ENCODE assay signal across 22 mouse cellular contexts in the genomic region with DNA sequence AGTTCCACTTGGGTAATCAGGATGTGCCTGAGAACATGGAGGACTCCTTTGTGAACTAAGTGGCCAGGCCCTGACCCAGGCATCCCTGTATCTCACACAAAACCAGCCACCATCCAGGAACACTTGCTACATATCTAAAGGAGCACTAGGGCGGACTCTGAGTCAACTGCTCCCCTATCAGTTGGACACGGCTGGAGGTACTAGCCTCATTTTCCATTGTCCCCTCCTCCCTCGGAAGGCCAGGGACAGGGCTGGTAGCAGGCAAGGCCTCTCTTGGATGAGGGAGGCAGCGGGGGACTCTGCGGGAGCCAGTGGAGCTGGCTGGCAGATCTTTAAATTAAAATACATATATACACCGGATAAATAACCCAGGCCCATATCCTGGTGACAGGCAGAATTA. TPM values are rescaled to one million over a fixed set of nuclear protein-coding genes. Genes with fewer than 3 reads are reported as not detected.
DNase-seq lines count a peak whose midpoint lies in the region; ATAC-seq lines count a peak whose summit lies in the region.
"Had no signal": no experiment of that assay in that cellular context is flagged by ENCODE, and none has a peak within 500 bp of the region (broad histone marks: within the 10 kb centered on the region; RNA-seq: fewer than 3 reads in every experiment).

No protein-coding gene starts in this region.

- H3K4me1 ChIP-seq in forebrain, embryonic 10.5 days = peaks cover 78% of the 10 kb centered on the region
- H3K4me1 ChIP-seq in forebrain, embryonic 16.5 days (replicated peaks; ENCODE audit: control insufficient read depth, insufficient read depth, low read length) = peaks cover 20% of the 10 kb centered on the region
- H3K4me1 ChIP-seq in hindbrain, embryonic 12.5 days = peaks cover 43% of the 10 kb centered on the region
- H3K4me1 ChIP-seq in hindbrain, embryonic 16.5 days (ENCODE audit: control insufficient read depth, insufficient read depth, low read depth, low read length) = peaks cover 11% of the 10 kb centered on the region
- peaks cover 26% of the 10 kb centered on the region for H3K4me1 ChIP-seq in neural tube, embryonic 12.5 days
- H3K4me1 ChIP-seq in neural tube, embryonic 15.5 days = peaks cover 15% of the 10 kb centered on the region
- peaks cover 13% of the 10 kb centered on the region for H3K4me1 ChIP-seq in intestine, embryonic 15.5 days (replicated peaks)

- no peak for DNase-seq in forebrain, embryonic 10.5 days (ENCODE audit: extremely low spot score, low spot score)
- DNase-seq: adrenal gland, postnatal 10 days; cerebellum, adult 9-10 months; gastrocnemius, postnatal 36 days; heart, postnatal 10 days; kidney, adult 11 months; lung, embryonic 14.5 days; lung, postnatal 36 days; thymus, postnatal 25 days had no signal

- H3K9me3 ChIP-seq in forebrain, embryonic 10.5 days = no peaks in the 10 kb centered on the region
- no peaks in the 10 kb centered on the region for H3K9me3 ChIP-seq in forebrain, embryonic 16.5 days (ENCODE audit: control insufficient read depth, low read length)
- H3K9me3 ChIP-seq in hindbrain, embryonic 12.5 days (replicated peaks) = no peaks in the 10 kb centered on the region
- H3K9me3 ChIP-seq in hindbrain, embryonic 16.5 days (ENCODE audit: control insufficient read depth, low read length) = no peaks in the 10 kb centered on the region
- H3K9me3 ChIP-seq in neural tube, embryonic 12.5 days = no peaks in the 10 kb centered on the region
- H3K9me3 ChIP-seq in neural tube, embryonic 15.5 days (replicated peaks) = no peaks in the 10 kb centered on the region
- no peaks in the 10 kb centered on the region for H3K9me3 ChIP-seq in intestine, embryonic 15.5 days
- H3K9me3 ChIP-seq: embryonic facial prominence, embryonic 15.5 days; G1E; heart, embryonic 10.5 days; limb, embryonic 13.5 days had no signal

- H3K36me3 ChIP-seq in forebrain, embryonic 10.5 days (replicated peaks) = peaks cover 3% of the 10 kb centered on the region
- peaks cover under 1% of the 10 kb centered on the region; the same call in 1 of the 2 replicates for H3K36me3 ChIP-seq in forebrain, embryonic 16.5 days (ENCODE audit: control insufficient read depth, insufficient read depth)
- peaks cover 3% of the 10 kb centered on the region for H3K36me3 ChIP-seq in hindbrain, embryonic 12.5 days
- H3K36me3 ChIP-seq in hindbrain, embryonic 16.5 days (ENCODE audit: control insufficient read depth, insufficient read depth, low read length) = no peaks in the 10 kb centered on the region; the same call in 1 of the 2 replicates
- H3K36me3 ChIP-seq in neural tube, embryonic 12.5 days = peaks cover 3% of the 10 kb centered on the region
- peaks cover 3% of the 10 kb centered on the region; the same call in 1 of the 2 replicates for H3K36me3 ChIP-seq in neural tube, embryonic 15.5 days
- no peaks in the 10 kb centered on the region for H3K36me3 ChIP-seq in intestine, embryonic 15.5 days
- H3K36me3 ChIP-seq: G1E had no signal

- H3K27me3 ChIP-seq in forebrain, embryonic 10.5 days (ENCODE audit: poor library complexity, severe bottlenecking) = peaks cover 88% of the 10 kb centered on the region
- H3K27me3 ChIP-seq in forebrain, embryonic 16.5 days (replicated peaks; ENCODE audit: control insufficient read depth, insufficient read depth, low read length) = no peaks in the 10 kb centered on the region
- peaks cover 11% of the 10 kb centered on the region; the same call in 1 of the 2 replicates for H3K27me3 ChIP-seq in hindbrain, embryonic 12.5 days
- no peaks in the 10 kb centered on the region for H3K27me3 ChIP-seq in hindbrain, embryonic 16.5 days (replicated peaks; ENCODE audit: control insufficient read depth, insufficient read depth, low read length)
- H3K27me3 ChIP-seq in neural tube, embryonic 12.5 days (replicated peaks) = peaks cover 7% of the 10 kb centered on the region; the same call in 1 of the 2 replicates
- H3K27me3 ChIP-seq in neural tube, embryonic 15.5 days (replicated peaks) = 0 out of 2 replicates have a peak, but pooled peaks cover 3% of the 10 kb centered on the region
- H3K27me3 ChIP-seq in intestine, embryonic 15.5 days (replicated peaks) = peaks cover 30% of the 10 kb centered on the region

- no peak for ATAC-seq in forebrain, embryonic 16.5 days
- no peak for ATAC-seq in hindbrain, embryonic 12.5 days (ENCODE audit: low FRiP score)
- ATAC-seq in hindbrain, embryonic 16.5 days = no peak
- no peak for ATAC-seq in neural tube, embryonic 12.5 days (ENCODE audit: low FRiP score, low read depth)
- no peak for ATAC-seq in neural tube, embryonic 15.5 days (ENCODE audit: low FRiP score)
- no peak for ATAC-seq in intestine, embryonic 15.5 days
- ATAC-seq: activated CD4-positive, CD25-positive, alpha-beta regulatory T cell, adult 4 months; hindbrain, postnatal 0 days had no signal

- peak overlapping the region; percentile 86 for H3K27ac ChIP-seq in forebrain, embryonic 10.5 days
- no peak overlapping the region for H3K27ac ChIP-seq in forebrain, embryonic 16.5 days (ENCODE audit: low read length)
- H3K27ac ChIP-seq in hindbrain, embryonic 12.5 days = peak overlapping the region; percentile 48; the same call in 1 of the 2 replicates
- H3K27ac ChIP-seq in hindbrain, embryonic 16.5 days (ENCODE audit: low read depth, low read length) = no peak overlapping the region
- no peak overlapping the region for H3K27ac ChIP-seq in neural tube, embryonic 12.5 days
- no peak overlapping the region for H3K27ac ChIP-seq in neural tube, embryonic 15.5 days (replicated peaks)
- no peak overlapping the region for H3K27ac ChIP-seq in intestine, embryonic 15.5 days
- H3K27ac ChIP-seq: embryonic facial prominence, embryonic 15.5 days; heart, embryonic 10.5 days; hindbrain, postnatal 0 days; kidney, postnatal 0 days; limb, embryonic 13.5 days had no signal

- no peak overlapping the region for H3K4me2 ChIP-seq in forebrain, embryonic 16.5 days (ENCODE audit: low read length)
- H3K4me2 ChIP-seq in hindbrain, embryonic 12.5 days (replicated peaks) = no peak overlapping the region
- H3K4me2 ChIP-seq in hindbrain, embryonic 16.5 days (ENCODE audit: low read length) = no peak overlapping the region
- H3K4me2 ChIP-seq in neural tube, embryonic 12.5 days (replicated peaks) = no peak overlapping the region
- H3K4me2 ChIP-seq in neural tube, embryonic 15.5 days = no peak overlapping the region
- H3K4me2 ChIP-seq in intestine, embryonic 15.5 days (replicated peaks) = no peak overlapping the region
- H3K4me2 ChIP-seq: embryonic facial prominence, embryonic 15.5 days; limb, embryonic 13.5 days; lung, embryonic 14.5 days had no signal

- WGBS in forebrain, embryonic 10.5 days = 67% methylated on average over 6 of the region's 6 CpGs
- WGBS in forebrain, embryonic 16.5 days = 64% methylated on average over 6 of the region's 6 CpGs
- WGBS in hindbrain, embryonic 12.5 days = 75% methylated on average over 6 of the region's 6 CpGs
- 74% methylated on average over 6 of the region's 6 CpGs for WGBS in hindbrain, embryonic 16.5 days
- WGBS in neural tube, embryonic 12.5 days = 79% methylated on average over 6 of the region's 6 CpGs
- 74% methylated on average over 6 of the region's 6 CpGs for WGBS in neural tube, embryonic 15.5 days
- WGBS in intestine, embryonic 15.5 days = 76% methylated on average over 6 of the region's 6 CpGs

- peak overlapping the region; percentile 24; the same call in 1 of the 2 replicates for H3K4me3 ChIP-seq in forebrain, embryonic 10.5 days
- H3K4me3 ChIP-seq in forebrain, embryonic 16.5 days (replicated peaks; ENCODE audit: low read length) = no peak overlapping the region
- no peak overlapping the region for H3K4me3 ChIP-seq in hindbrain, embryonic 12.5 days
- H3K4me3 ChIP-seq in hindbrain, embryonic 16.5 days (ENCODE audit: low read length) = no peak overlapping the region
- H3K4me3 ChIP-seq in neural tube, embryonic 12.5 days = no peak overlapping the region
- H3K4me3 ChIP-seq in neural tube, embryonic 15.5 days (replicated peaks) = no peak overlapping the region
- H3K4me3 ChIP-seq in intestine, embryonic 15.5 days (replicated peaks) = no peak overlapping the region
- H3K4me3 ChIP-seq: embryonic facial prominence, embryonic 15.5 days; heart, embryonic 10.5 days; limb, embryonic 13.5 days had no signal

- no peak overlapping the region for H3K9ac ChIP-seq in forebrain, embryonic 16.5 days (replicated peaks; ENCODE audit: low read depth, low read length)
- peak overlapping the region; percentile 14; the same call in 1 of the 2 replicates for H3K9ac ChIP-seq in hindbrain, embryonic 12.5 days
- no peak overlapping the region for H3K9ac ChIP-seq in hindbrain, embryonic 16.5 days (ENCODE audit: low read depth, low read length)
- H3K9ac ChIP-seq in neural tube, embryonic 12.5 days = 0 out of 2 replicates have a peak overlapping the region, but pooled peaks have one; percentile 35
- no peak overlapping the region for H3K9ac ChIP-seq in neural tube, embryonic 15.5 days (replicated peaks)
- no peak overlapping the region for H3K9ac ChIP-seq in intestine, embryonic 15.5 days
- H3K9ac ChIP-seq: embryonic facial prominence, embryonic 15.5 days; lung, embryonic 14.5 days had no signal

RNA-seq across cellular contexts. Expression of a gene that starts 14.7 kb away (rescaled TPM):
- polyA plus RNA-seq in forebrain, embryonic 10.5 days (2016; fragmentation: Nextera tagmentation; extraction: Ambion mirVana) = 23.2 and 24.2 TPM in 2 replicates
- 24.8 and 25.4 TPM in 2 replicates for polyA plus RNA-seq in forebrain, embryonic 16.5 days (2015; fragmentation: Nextera tagmentation; extraction: Ambion mirVana)
- polyA plus RNA-seq in hindbrain, embryonic 12.5 days (2016; fragmentation: Nextera tagmentation; extraction: Ambion mirVana) = 49.3 and 50.5 TPM in 2 replicates
- 21.5 and 22.7 TPM in 2 replicates for polyA plus RNA-seq in hindbrain, embryonic 16.5 days (2015; fragmentation: Nextera tagmentation; extraction: Ambion mirVana)
- polyA plus RNA-seq in neural tube, embryonic 12.5 days (2016; fragmentation: Nextera tagmentation; extraction: Ambion mirVana) = 47.9 and 48.0 TPM in 2 replicates
- 25.9 and 31.2 TPM in 2 replicates for polyA plus RNA-seq in neural tube, embryonic 15.5 days (2015; fragmentation: Nextera tagmentation; extraction: Ambion mirVana)
- polyA plus RNA-seq in intestine, embryonic 15.5 days (2015; fragmentation: Nextera tagmentation; extraction: Ambion mirVana) = 13.6 and 15.0 TPM in 2 replicates
- polyA plus RNA-seq: activated CD4-positive, CD25-positive, alpha-beta regulatory T cell, adult 4 months had no signal

RNA-seq across cellular contexts. Expression of a gene that starts 21.2 kb away (rescaled TPM):
- 9.8 and 10.7 TPM in 2 replicates for polyA plus RNA-seq in forebrain, embryonic 10.5 days (2016; fragmentation: Nextera tagmentation; extraction: Ambion mirVana)
- polyA plus RNA-seq in forebrain, embryonic 16.5 days (2015; fragmentation: Nextera tagmentation; extraction: Ambion mirVana) = 8.5 and 10.6 TPM in 2 replicates
- 12.0 and 13.3 TPM in 2 replicates for polyA plus RNA-seq in hindbrain, embryonic 12.5 days (2016; fragmentation: Nextera tagmentation; extraction: Ambion mirVana)
- polyA plus RNA-seq in hindbrain, embryonic 16.5 days (2015; fragmentation: Nextera tagmentation; extraction: Ambion mirVana) = 9.4 and 10.1 TPM in 2 replicates
- 14.9 and 15.7 TPM in 2 replicates for polyA plus RNA-seq in neural tube, embryonic 12.5 days (2016; fragmentation: Nextera tagmentation; extraction: Ambion mirVana)
- polyA plus RNA-seq in neural tube, embryonic 15.5 days (2015; fragmentation: Nextera tagmentation; extraction: Ambion mirVana) = 13.5 and 14.3 TPM in 2 replicates
- polyA plus RNA-seq in intestine, embryonic 15.5 days (2015; fragmentation: Nextera tagmentation; extraction: Ambion mirVana) = 22.9 and 25.1 TPM in 2 replicates

RNA-seq across cellular contexts. Expression of a gene that starts 28.2 kb away (rescaled TPM):
- polyA plus RNA-seq in forebrain, embryonic 10.5 days (2016; fragmentation: Nextera tagmentation; extraction: Ambion mirVana) = 90.9 and 116 TPM in 2 replicates
- polyA plus RNA-seq in forebrain, embryonic 16.5 days (2015; fragmentation: Nextera tagmentation; extraction: Ambion mirVana) = 318 and 335 TPM in 2 replicates
- polyA plus RNA-seq in hindbrain, embryonic 12.5 days (2016; fragmentation: Nextera tagmentation; extraction: Ambion mirVana) = 235 and 271 TPM in 2 replicates
- 288 and 311 TPM in 2 replicates for polyA plus RNA-seq in hindbrain, embryonic 16.5 days (2015; fragmentation: Nextera tagmentation; extraction: Ambion mirVana)
- polyA plus RNA-seq in neural tube, embryonic 12.5 days (2016; fragmentation: Nextera tagmentation; extraction: Ambion mirVana) = 262 and 273 TPM in 2 replicates
- 284 and 345 TPM in 2 replicates for polyA plus RNA-seq in neural tube, embryonic 15.5 days (2015; fragmentation: Nextera tagmentation; extraction: Ambion mirVana)
- polyA plus RNA-seq in intestine, embryonic 15.5 days (2015; fragmentation: Nextera tagmentation; extraction: Ambion mirVana) = 69.4 and 83.9 TPM in 2 replicates

RNA-seq across cellular contexts. Expression of a gene that starts 32.3 kb away (rescaled TPM):
- 89.4 and 98.3 TPM in 2 replicates for polyA plus RNA-seq in forebrain, embryonic 10.5 days (2016; fragmentation: Nextera tagmentation; extraction: Ambion mirVana)
- 49.0 and 55.4 TPM in 2 replicates for polyA plus RNA-seq in forebrain, embryonic 16.5 days (2015; fragmentation: Nextera tagmentation; extraction: Ambion mirVana)
- polyA plus RNA-seq in hindbrain, embryonic 12.5 days (2016; fragmentation: Nextera tagmentation; extraction: Ambion mirVana) = 50.0 and 58.8 TPM in 2 replicates
- polyA plus RNA-seq in hindbrain, embryonic 16.5 days (2015; fragmentation: Nextera tagmentation; extraction: Ambion mirVana) = 38.0 and 38.7 TPM in 2 replicates
- polyA plus RNA-seq in neural tube, embryonic 12.5 days (2016; fragmentation: Nextera tagmentation; extraction: Ambion mirVana) = 52.1 and 54.6 TPM in 2 replicates
- polyA plus RNA-seq in neural tube, embryonic 15.5 days (2015; fragmentation: Nextera tagmentation; extraction: Ambion mirVana) = 46.8 and 49.6 TPM in 2 replicates
- 53.0 and 55.2 TPM in 2 replicates for polyA plus RNA-seq in intestine, embryonic 15.5 days (2015; fragmentation: Nextera tagmentation; extraction: Ambion mirVana)

RNA-seq across cellular contexts. Expression of a gene that starts 45.9 kb away (rescaled TPM):
- polyA plus RNA-seq in forebrain, embryonic 10.5 days (2016; fragmentation: Nextera tagmentation; extraction: Ambion mirVana) = 19.1 and 19.8 TPM in 2 replicates
- polyA plus RNA-seq in forebrain, embryonic 16.5 days (2015; fragmentation: Nextera tagmentation; extraction: Ambion mirVana) = 26.5 and 30.9 TPM in 2 replicates
- polyA plus RNA-seq in hindbrain, embryonic 12.5 days (2016; fragmentation: Nextera tagmentation; extraction: Ambion mirVana) = 42.1 and 54.5 TPM in 2 replicates
- 16.0 and 16.1 TPM in 2 replicates for polyA plus RNA-seq in hindbrain, embryonic 16.5 days (2015; fragmentation: Nextera tagmentation; extraction: Ambion mirVana)
- polyA plus RNA-seq in neural tube, embryonic 12.5 days (2016; fragmentation: Nextera tagmentation; extraction: Ambion mirVana) = 40.8 and 45.1 TPM in 2 replicates
- polyA plus RNA-seq in neural tube, embryonic 15.5 days (2015; fragmentation: Nextera tagmentation; extraction: Ambion mirVana) = 19.4 and 20.5 TPM in 2 replicates
- polyA plus RNA-seq in intestine, embryonic 15.5 days (2015; fragmentation: Nextera tagmentation; extraction: Ambion mirVana) = 14.1 and 16.1 TPM in 2 replicates

Comparison
In these comparisons a context has a peak if more than half of its experiments do, and no peak if none do; other contexts are left out.
1. H3K27ac ChIP-seq: peak in forebrain, embryonic 10.5 days (single experiment) and hindbrain, embryonic 12.5 days (single experiment); none in forebrain, embryonic 16.5 days (single experiment), hindbrain, embryonic 16.5 days (single experiment), neural tube, embryonic 12.5 days (single experiment), neural tube, embryonic 15.5 days (single experiment) and intestine, embryonic 15.5 days (single experiment).
2. H3K9ac ChIP-seq: peak in hindbrain, embryonic 12.5 days (single experiment) and neural tube, embryonic 12.5 days (single experiment); none in forebrain, embryonic 16.5 days (single experiment), hindbrain, embryonic 16.5 days (single experiment), neural tube, embryonic 15.5 days (single experiment) and intestine, embryonic 15.5 days (single experiment).